Mouse (Mus musculus) liver, embryonic 13.5 days (tissue): ENCODE results near the gene Triap1. TPM values are rescaled to one million over a fixed set of nuclear protein-coding genes. Genes with fewer than 3 reads are reported as not detected.
"Not testable (repeated sequence)": the region's sequence is repeated elsewhere in the genome, so short reads cannot be mapped to it uniquely, and the experiment has no call there.

Experiments
- ATAC-seq: fragments of 200-750 bp; cut with Nextera tagmentation; 2 replicates; pipeline ENCODE4 v1.8.0; 2017; ENCODE audit warnings: low read depth, mild to moderate bottlenecking, moderate number of reproducible peaks, moderate library complexity
- DNase-seq: peaks from one replicate; pipeline ENCODE4 v3.0.0; 2022
- H3K27ac ChIP-seq: fragments of 300-500 bp; sonication (generic); 2 replicates; pipeline ENCODE4 v1.5.1; 2015; ENCODE audit warnings: moderate library complexity, mild to moderate bottlenecking, inconsistent platforms
- H3K27me3 ChIP-seq: fragments of 300-500 bp; sonication (generic); 2 replicates; pipeline ENCODE4 v1.6.1; 2015; ENCODE audit warnings: mild to moderate bottlenecking, inconsistent platforms
- H3K36me3 ChIP-seq: fragments of 300-500 bp; sonication (generic); 2 replicates; pipeline ENCODE4 v1.6.1; 2015; ENCODE audit warnings: mild to moderate bottlenecking, inconsistent platforms
- H3K4me1 ChIP-seq: fragments of 300-500 bp; sonication (generic); replicated peaks from 2 replicates; pipeline ENCODE4 v1.6.1; 2015; ENCODE audit warnings: inconsistent platforms
- H3K4me2 ChIP-seq: fragments of 300-500 bp; sonication (generic); 2 replicates; pipeline ENCODE4 v1.6.1; 2015; ENCODE audit warnings: inconsistent platforms, mild to moderate bottlenecking, moderate library complexity
- H3K4me3 ChIP-seq: fragments of 300-500 bp; sonication (generic); replicated peaks from 2 replicates; pipeline ENCODE4 v1.5.1; 2015; ENCODE audit warnings: mild to moderate bottlenecking, inconsistent platforms
- H3K9ac ChIP-seq: fragments of 300-500 bp; sonication (generic); 2 replicates; pipeline ENCODE4 v1.6.1; 2015; ENCODE audit warnings: mild to moderate bottlenecking, inconsistent platforms
- H3K9me3 ChIP-seq: fragments of 300-500 bp; sonication (generic); replicated peaks from 2 replicates; pipeline ENCODE4 v1.6.1; 2016; ENCODE audit warnings: inconsistent platforms
- WGBS: fragments of 180-500 bp; shearing (Covaris S2); methylation state at CpG from one replicate; pipeline ENCODE4 v1.1.7; 2015; ENCODE audit not compliant: insufficient replicate concordance; 5-methylcytosine and 5-hydroxymethylcytosine counted together
- polyA plus RNA-seq: library from polyadenylated mRNA; unstranded; fragments of >200 nt; fragmentation: Nextera tagmentation; extraction: Ambion mirVana; gene quantifications from 2 replicates; pipeline ENCODE4 v1.2.1, GENCODE M21; 2015

Triap1 gene
- polyA plus RNA-seq, result 40.4 and 41.5 TPM in 2 replicates

GRCm38 (mm10) chr5:115340577-115341313, at the start of gene Triap1, which contains the start of gene Gatc:
TSS of gene Triap1 (plus strand) at chr5:115341225.
TSS of gene Gatc (minus strand) at chr5:115341178.
- H3K4me1 ChIP-seq, result peaks cover 61% of the 10 kb centered on the region
- peak; percentile 82 for DNase-seq
- peak within 1 kb of the TSS; percentile 90 for H3K27ac ChIP-seq
- ATAC-seq, result peak; percentile 89
- H3K9ac ChIP-seq, result peak within 1 kb of the TSS; percentile 94
- no peaks in the 10 kb centered on the region for H3K27me3 ChIP-seq
- peak within 1 kb of the TSS; percentile 85 for H3K4me2 ChIP-seq
- H3K36me3 ChIP-seq, result peaks cover 63% of the 10 kb centered on the region
- H3K4me3 ChIP-seq, result peak within 1 kb of the TSS; percentile 88
- no peaks in the 10 kb centered on the region for H3K9me3 ChIP-seq
- under 1% methylated on average over 62 of the region's 62 CpGs for WGBS

GRCm38 (mm10) chr5:115294173-115294572, 46.9 kb upstream of the Triap1 start:
- H3K9me3 ChIP-seq, result no peaks in the 10 kb centered on the region
- ATAC-seq (no peak), DNase-seq (no peak)
- H3K4me3 ChIP-seq, result no peak overlapping the region
- WGBS, result 82% methylated on average over 8 of the region's 8 CpGs
- H3K27me3 ChIP-seq, result no peaks in the 10 kb centered on the region
- no peak overlapping the region for H3K9ac ChIP-seq
- H3K4me1 ChIP-seq, result peaks cover 41% of the 10 kb centered on the region
- H3K36me3 ChIP-seq, result peaks cover 82% of the 10 kb centered on the region
- no peak overlapping the region for H3K27ac ChIP-seq
- no peak overlapping the region for H3K4me2 ChIP-seq

- 45% methylated on average over 10 of the region's 10 CpGs for WGBS
- Histone ChIP-seq H3K4me1 (peaks cover 52% of the 10 kb centered on the region), H3K9me3 (no peaks in the 10 kb centered on the region), H3K27ac (peak overlapping the region; percentile 87), H3K36me3 (peaks cover 66% of the 10 kb centered on the region), H3K27me3 (no peaks in the 10 kb centered on the region), H3K4me3 (peak overlapping the region; percentile 4; the same call in 1 of the 2 replicates), H3K9ac (peak overlapping the region; percentile 55), H3K4me2 (peak overlapping the region; percentile 50)
- ATAC-seq, result no peak
- no peak for DNase-seq
Measured at GRCm38 (mm10) chr5:115296347-115296746, 44.7 kb upstream of the Triap1 start.

- H3K36me3 ChIP-seq, result peaks cover 43% of the 10 kb centered on the region
- peak overlapping the region; percentile 89 for H3K4me3 ChIP-seq
- H3K4me2 ChIP-seq, result peak overlapping the region; percentile 91
- H3K27me3 ChIP-seq, result no peaks in the 10 kb centered on the region
- H3K9ac ChIP-seq, result peak overlapping the region; percentile 98
- ATAC-seq (peak; percentile 6; the same call in 1 of the 2 replicates), DNase-seq (no peak)
- H3K9me3 ChIP-seq, result no peaks in the 10 kb centered on the region
- peaks cover 57% of the 10 kb centered on the region for H3K4me1 ChIP-seq
- H3K27ac ChIP-seq, result peak overlapping the region; percentile 96
- WGBS, result under 1% methylated on average over 46 of the region's 46 CpGs
Measured at GRCm38 (mm10) chr5:115300035-115300744, 40.8 kb upstream of the Triap1 start.

GRCm38 (mm10) chr5:115300792-115301614, 40.0 kb upstream of the Triap1 start, which contains the start of gene Dynll1:
TSS of gene Dynll1 (minus strand) at chr5:115300999.
- whole genome bisulfite sequencing, result under 1% methylated on average over 66 of the region's 66 CpGs
- H3K27ac ChIP-seq, result peak within 1 kb of the TSS; percentile 96
- H3K4me2 ChIP-seq, result peak within 1 kb of the TSS; percentile 98
- ATAC-seq (peak; percentile 95), DNase-seq (peak; percentile 99)
- no peaks in the 10 kb centered on the region for H3K9me3 ChIP-seq
- peaks cover 35% of the 10 kb centered on the region for H3K36me3 ChIP-seq
- H3K4me1 ChIP-seq, result peaks cover 50% of the 10 kb centered on the region
- H3K4me3 ChIP-seq, result peak within 1 kb of the TSS; percentile 89
- peak within 1 kb of the TSS; percentile 98 for H3K9ac ChIP-seq
- no peaks in the 10 kb centered on the region for H3K27me3 ChIP-seq

GRCm38 (mm10) chr5:115301615-115302014, 39.4 kb upstream of the Triap1 start:
- H3K4me1 ChIP-seq, result peaks cover 43% of the 10 kb centered on the region
- peaks cover 28% of the 10 kb centered on the region for H3K36me3 ChIP-seq
- no peaks in the 10 kb centered on the region for H3K9me3 ChIP-seq
- WGBS, result 35% methylated on average over 13 of the region's 13 CpGs
- H3K4me3 ChIP-seq, result peak overlapping the region; percentile 89
- H3K4me2 ChIP-seq, result peak overlapping the region; percentile 98
- no peak for ATAC-seq
- no peak for DNase-seq
- peak overlapping the region; percentile 89 for H3K27ac ChIP-seq
- H3K27me3 ChIP-seq, result no peaks in the 10 kb centered on the region
- peak overlapping the region; percentile 83 for H3K9ac ChIP-seq

- H3K4me2 ChIP-seq, result peak overlapping the region; percentile 98
- peak overlapping the region; percentile 89 for H3K4me3 ChIP-seq
- not testable (repeated sequence) for H3K27me3 ChIP-seq, DNase-seq, ATAC-seq, H3K9me3 ChIP-seq
- peaks cover 38% of the 10 kb centered on the region for H3K4me1 ChIP-seq
- H3K27ac ChIP-seq, result peak overlapping the region; percentile 89
- H3K9ac ChIP-seq, result peak overlapping the region; percentile 83
- 61% methylated on average over 6 of the region's 7 CpGs for WGBS
- H3K36me3 ChIP-seq, result peaks cover 23% of the 10 kb centered on the region
Measured at GRCm38 (mm10) chr5:115302190-115302589, 38.8 kb upstream of the Triap1 start.

GRCm38 (mm10) chr5:115312354-115312753, 28.7 kb upstream of the Triap1 start:
- peaks cover 43% of the 10 kb centered on the region for H3K4me1 ChIP-seq
- peak; percentile 22 for DNase-seq
- H3K27ac ChIP-seq, result peak overlapping the region; percentile 84
- H3K9me3 ChIP-seq, result no peaks in the 10 kb centered on the region
- no peaks in the 10 kb centered on the region; the same call in 1 of the 2 replicates for H3K27me3 ChIP-seq
- H3K4me3 ChIP-seq, result peak overlapping the region; percentile 20
- peak overlapping the region; percentile 46 for H3K9ac ChIP-seq
- no peaks in the 10 kb centered on the region for H3K36me3 ChIP-seq
- peak; percentile 86 for ATAC-seq
- peak overlapping the region; percentile 61 for H3K4me2 ChIP-seq
- 24% methylated on average over 4 of the region's 4 CpGs for WGBS

GRCm38 (mm10) chr5:115312816-115313667, 28.0 kb upstream of the Triap1 start:
- peak overlapping the region; percentile 20 for H3K4me3 ChIP-seq
- peak overlapping the region; percentile 84 for H3K27ac ChIP-seq
- ATAC-seq (peak; percentile 80), DNase-seq (peak; percentile 34)
- H3K27me3 ChIP-seq, result no peaks in the 10 kb centered on the region; the same call in 1 of the 2 replicates
- peak overlapping the region; percentile 61 for H3K4me2 ChIP-seq
- H3K36me3 ChIP-seq, result no peaks in the 10 kb centered on the region
- no peaks in the 10 kb centered on the region for H3K9me3 ChIP-seq
- WGBS, result 35% methylated on average over 10 of the region's 10 CpGs
- peak overlapping the region; percentile 46 for H3K9ac ChIP-seq
- peaks cover 49% of the 10 kb centered on the region for H3K4me1 ChIP-seq

GRCm38 (mm10) chr5:115313668-115313943, 27.4 kb upstream of the Triap1 start:
- peaks cover 55% of the 10 kb centered on the region for H3K4me1 ChIP-seq
- DNase-seq (no peak), ATAC-seq (no peak)
- H3K27ac ChIP-seq, result peak overlapping the region; percentile 84
- H3K4me3 ChIP-seq, result no peak overlapping the region
- WGBS, result 24% methylated on average over 5 of the region's 5 CpGs
- H3K36me3 ChIP-seq, result no peaks in the 10 kb centered on the region
- H3K9me3 ChIP-seq, result no peaks in the 10 kb centered on the region
- no peaks in the 10 kb centered on the region for H3K27me3 ChIP-seq
- peak overlapping the region; percentile 46 for H3K9ac ChIP-seq
- H3K4me2 ChIP-seq, result peak overlapping the region; percentile 61
